Mouse (Mus musculus) kidney, embryonic 15.5 days (tissue): ENCODE measurements around the gene Ccdc187. TPM values are rescaled to one million over a fixed set of nuclear protein-coding genes. Genes with fewer than 3 reads are reported as not detected.
A peak's percentile ranks its signal among the peaks of the same experiment; 100 is the strongest.

Experiments used
- ATAC-seq: fragments of 200-750 bp; cut with Nextera tagmentation; replicated peaks from 2 replicates; pipeline ENCODE4 v1.8.0; 2017; ENCODE audit warnings: moderate TSS enrichment; ENCODE audit not compliant: low FRiP score
- H3K27ac ChIP-seq: fragments of 300-500 bp; sonication (generic); 2 replicates; pipeline ENCODE4 v1.5.1; 2015; ENCODE audit warnings: mild to moderate bottlenecking, inconsistent platforms
- H3K27me3 ChIP-seq: fragments of 300-500 bp; sonication (generic); 2 replicates; pipeline ENCODE4 v1.6.1; 2015; ENCODE audit warnings: inconsistent platforms
- H3K36me3 ChIP-seq: fragments of 300-500 bp; sonication (generic); 2 replicates; pipeline ENCODE4 v1.6.1; 2015; ENCODE audit warnings: inconsistent platforms
- H3K4me1 ChIP-seq: fragments of 300-500 bp; sonication (generic); 2 replicates; pipeline ENCODE4 v1.6.1; 2015; ENCODE audit warnings: inconsistent platforms
- H3K4me2 ChIP-seq: fragments of 300-500 bp; sonication (generic); 2 replicates; pipeline ENCODE4 v1.6.1; 2015; ENCODE audit warnings: moderate library complexity, mild to moderate bottlenecking, inconsistent platforms
- H3K4me3 ChIP-seq: fragments of 300-500 bp; sonication (generic); replicated peaks from 2 replicates; pipeline ENCODE4 v1.5.1; 2015; ENCODE audit warnings: mild to moderate bottlenecking, inconsistent platforms
- H3K9ac ChIP-seq: fragments of 300-500 bp; sonication (generic); 2 replicates; pipeline ENCODE4 v1.6.1; 2015; ENCODE audit warnings: mild to moderate bottlenecking, inconsistent platforms
- H3K9me3 ChIP-seq: fragments of 300-500 bp; sonication (generic); replicated peaks from 2 replicates; pipeline ENCODE4 v1.6.1; 2016; ENCODE audit warnings: inconsistent platforms
- WGBS: fragments of 180-500 bp; shearing (Covaris S2); methylation state at CpG from one replicate; pipeline ENCODE4 v1.1.7; 2015; ENCODE audit warnings: mixed read lengths; 5-methylcytosine and 5-hydroxymethylcytosine counted together
- polyA plus RNA-seq: library from polyadenylated mRNA; unstranded; fragments of >200 nt; fragmentation: Nextera tagmentation; extraction: Ambion mirVana; gene quantifications from 2 replicates; pipeline ENCODE4 v1.2.1, GENCODE M21; 2015

Ccdc187 gene
- polyA plus RNA-seq, 1 experiment from 2014 or later: 0.04 TPM

GRCm38 (mm10) chr2:26264646-26265045, 29.7 kb downstream of the Ccdc187 start:
- H3K9me3 ChIP-seq: no peaks in the 10 kb centered on the region
- no peak for ATAC-seq
- no peak overlapping the region for H3K4me3 ChIP-seq
- H3K27me3 ChIP-seq: no peaks in the 10 kb centered on the region
- 55% methylated on average over 4 of the region's 4 CpGs for WGBS
- peaks cover 10% of the 10 kb centered on the region; the same call in 1 of the 2 replicates for H3K4me1 ChIP-seq
- H3K36me3 ChIP-seq: no peaks in the 10 kb centered on the region
- H3K4me2 ChIP-seq: no peak overlapping the region
- H3K9ac ChIP-seq: no peak overlapping the region
- no peak overlapping the region for H3K27ac ChIP-seq

GRCm38 (mm10) chr2:26257315-26258096, 36.9 kb downstream of the Ccdc187 start:
- Histone ChIP-seq H3K9ac (no peak overlapping the region), H3K27me3 (no peaks in the 10 kb centered on the region), H3K4me2 (no peak overlapping the region), H3K9me3 (no peaks in the 10 kb centered on the region), H3K4me1 (no peaks in the 10 kb centered on the region), H3K4me3 (no peak overlapping the region), H3K36me3 (no peaks in the 10 kb centered on the region), H3K27ac (no peak overlapping the region)
- WGBS: 87% methylated on average over 16 of the region's 16 CpGs
- ATAC-seq: no peak

GRCm38 (mm10) chr2:26254816-26255215, 39.5 kb downstream of the Ccdc187 start:
- WGBS: 50% methylated on average over 4 of the region's 4 CpGs

GRCm38 (mm10) chr2:26252514-26253206, 41.7 kb downstream of the Ccdc187 start:
- 60% methylated on average over 8 of the region's 8 CpGs for WGBS
- Histone ChIP-seq H3K4me3 (no peak overlapping the region), H3K4me2 (no peak overlapping the region), H3K36me3 (no peaks in the 10 kb centered on the region), H3K27me3 (no peaks in the 10 kb centered on the region), H3K9me3 (no peaks in the 10 kb centered on the region), H3K4me1 (no peaks in the 10 kb centered on the region), H3K9ac (no peak overlapping the region), H3K27ac (no peak overlapping the region)
- ATAC-seq: no peak

More at GRCm38 (mm10) chr2:26254816-26255215, 39.5 kb downstream of the Ccdc187 start:
- Histone ChIP-seq H3K27me3 (no peaks in the 10 kb centered on the region), H3K27ac (no peak overlapping the region), H3K9ac (no peak overlapping the region), H3K4me2 (no peak overlapping the region), H3K36me3 (no peaks in the 10 kb centered on the region), H3K4me1 (no peaks in the 10 kb centered on the region), H3K9me3 (no peaks in the 10 kb centered on the region), H3K4me3 (no peak overlapping the region)
- no peak for ATAC-seq

- no peak for ATAC-seq
- Histone ChIP-seq H3K4me3 (no peak overlapping the region), H3K4me1 (no peaks in the 10 kb centered on the region), H3K9me3 (no peaks in the 10 kb centered on the region), H3K4me2 (no peak overlapping the region), H3K9ac (no peak overlapping the region), H3K36me3 (no peaks in the 10 kb centered on the region), H3K27ac (no peak overlapping the region), H3K27me3 (no peaks in the 10 kb centered on the region)
- WGBS: 55% methylated on average over 3 of the region's 3 CpGs
Observed at GRCm38 (mm10) chr2:26247531-26247930, 46.8 kb downstream of the Ccdc187 start.

- WGBS: 66% methylated on average over 3 of the region's 3 CpGs
- Histone ChIP-seq H3K27me3 (no peaks in the 10 kb centered on the region), H3K27ac (no peak overlapping the region), H3K9ac (no peak overlapping the region), H3K9me3 (no peaks in the 10 kb centered on the region), H3K4me1 (peaks cover 22% of the 10 kb centered on the region), H3K4me3 (no peak overlapping the region), H3K4me2 (no peak overlapping the region), H3K36me3 (no peaks in the 10 kb centered on the region)
- no peak for ATAC-seq
Observed at GRCm38 (mm10) chr2:26240841-26241240, 53.5 kb downstream of the Ccdc187 start.

GRCm38 (mm10) chr2:26240330-26240729, 54.0 kb downstream of the Ccdc187 start:
- Histone ChIP-seq H3K4me2 (no peak overlapping the region), H3K4me1 (peaks cover 22% of the 10 kb centered on the region), H3K27me3 (no peaks in the 10 kb centered on the region), H3K9me3 (no peaks in the 10 kb centered on the region), H3K27ac (no peak overlapping the region), H3K9ac (no peak overlapping the region), H3K36me3 (no peaks in the 10 kb centered on the region), H3K4me3 (no peak overlapping the region)
- WGBS: 38% methylated on average over 9 of the region's 9 CpGs
- ATAC-seq: no peak

GRCm38 (mm10) chr2:26237290-26237782, 57.0 kb downstream of the Ccdc187 start, which contains the start of gene Qsox2:
TSS of gene Qsox2 (minus strand) at chr2:26237525.
- ATAC-seq: peak; percentile 91
- Histone ChIP-seq H3K9ac (peak within 1 kb of the TSS; percentile 63), H3K4me1 (peaks cover 22% of the 10 kb centered on the region), H3K4me3 (peak within 1 kb of the TSS; percentile 71), H3K27me3 (no peaks in the 10 kb centered on the region), H3K36me3 (no peaks in the 10 kb centered on the region), H3K9me3 (no peaks in the 10 kb centered on the region), H3K27ac (peak within 1 kb of the TSS; percentile 70), H3K4me2 (peak within 1 kb of the TSS; percentile 90)
- under 1% methylated on average over 36 of the region's 36 CpGs for WGBS

GRCm38 (mm10) chr2:26236681-26237289, 57.6 kb downstream of the Ccdc187 start:
- Histone ChIP-seq H3K9ac (peak overlapping the region; percentile 63), H3K9me3 (no peaks in the 10 kb centered on the region), H3K36me3 (no peaks in the 10 kb centered on the region), H3K27ac (peak overlapping the region; percentile 70), H3K4me1 (peaks cover 22% of the 10 kb centered on the region), H3K27me3 (no peaks in the 10 kb centered on the region), H3K4me2 (peak overlapping the region; percentile 90), H3K4me3 (peak overlapping the region; percentile 71)
- ATAC-seq: peak; percentile 64
- 1% methylated on average over 49 of the region's 51 CpGs for WGBS

GRCm38 (mm10) chr2:26234771-26235170, 59.6 kb downstream of the Ccdc187 start:
- Histone ChIP-seq H3K9me3 (no peaks in the 10 kb centered on the region), H3K27me3 (no peaks in the 10 kb centered on the region), H3K4me2 (no peak overlapping the region), H3K27ac (no peak overlapping the region), H3K4me1 (peaks cover 13% of the 10 kb centered on the region), H3K4me3 (no peak overlapping the region), H3K36me3 (no peaks in the 10 kb centered on the region), H3K9ac (no peak overlapping the region)
- WGBS: 74% methylated on average over 2 of the region's 2 CpGs
- no peak for ATAC-seq

- ATAC-seq: no peak
- 86% methylated on average over 5 of the region's 5 CpGs for WGBS
- Histone ChIP-seq H3K9ac (no peak overlapping the region), H3K27ac (no peak overlapping the region), H3K27me3 (no peaks in the 10 kb centered on the region), H3K36me3 (no peaks in the 10 kb centered on the region), H3K4me1 (peaks cover 12% of the 10 kb centered on the region), H3K4me2 (no peak overlapping the region), H3K4me3 (no peak overlapping the region), H3K9me3 (no peaks in the 10 kb centered on the region)
Observed at GRCm38 (mm10) chr2:26234253-26234652, 60.1 kb downstream of the Ccdc187 start.

GRCm38 (mm10) chr2:26231366-26231765, 63.0 kb downstream of the Ccdc187 start:
- H3K4me3 ChIP-seq: no peak overlapping the region
- H3K27ac ChIP-seq: no peak overlapping the region
- 69% methylated on average over 3 of the region's 3 CpGs for WGBS
- no peaks in the 10 kb centered on the region for H3K36me3 ChIP-seq
- no peak overlapping the region for H3K9ac ChIP-seq
- no peak for ATAC-seq
- no peaks in the 10 kb centered on the region for H3K27me3 ChIP-seq
- H3K9me3 ChIP-seq: no peaks in the 10 kb centered on the region
- peaks cover 6% of the 10 kb centered on the region for H3K4me1 ChIP-seq
- H3K4me2 ChIP-seq: no peak overlapping the region
